18 mouse cellular contexts compared by ENCODE assay signal in the genomic region with DNA sequence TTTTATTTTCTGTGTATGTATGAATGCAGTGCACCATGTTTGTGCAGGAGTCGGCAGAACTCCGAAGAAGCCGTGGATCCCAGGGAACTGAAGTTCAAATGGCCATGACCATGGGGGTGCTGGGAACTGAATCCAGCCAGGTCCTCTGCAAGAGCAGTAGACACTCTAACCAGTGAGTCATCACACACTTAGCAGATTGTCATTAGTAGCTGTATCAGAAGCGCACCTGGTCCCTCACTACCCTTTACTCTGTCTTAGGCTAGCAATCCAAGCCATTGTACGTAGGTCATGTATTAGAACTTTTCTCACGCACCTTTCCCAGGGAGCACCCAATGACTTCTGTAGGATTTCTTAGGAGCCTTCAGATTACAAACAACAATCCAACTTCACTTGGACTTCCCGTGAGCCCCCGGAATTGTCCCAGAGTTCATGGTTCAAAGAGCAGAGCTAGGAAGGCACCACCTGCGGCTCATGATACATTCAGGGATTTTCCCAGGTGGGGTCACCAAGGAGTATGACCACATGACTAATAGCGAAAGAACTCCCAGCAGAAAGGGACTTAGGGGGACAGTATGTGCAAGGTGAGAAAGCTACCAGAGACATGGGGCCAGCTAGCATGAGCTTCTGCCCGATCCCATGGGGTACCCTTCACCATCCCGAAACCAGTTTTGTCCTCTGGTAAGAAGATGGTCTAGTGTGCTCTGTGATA.
"Had no signal": no experiment of that assay in that cellular context is flagged by ENCODE, and none has a peak within 500 bp of the region (broad histone marks: within the 10 kb centered on the region; RNA-seq: fewer than 3 reads in every experiment).

No protein-coding gene starts in this region.

- H3K4me3 ChIP-seq: liver, embryonic 15.5 days; lung, embryonic 15.5 days; midbrain, embryonic 10.5 days; midbrain, embryonic 13.5 days; midbrain, embryonic 15.5 days; myocyte; neural tube, embryonic 13.5 days; neural tube, embryonic 15.5 days had no signal

- H3K36me3 ChIP-seq: liver, embryonic 15.5 days; lung, embryonic 15.5 days; midbrain, embryonic 10.5 days; midbrain, embryonic 13.5 days; midbrain, embryonic 15.5 days; neural tube, embryonic 13.5 days; neural tube, embryonic 15.5 days had no signal

- DNase-seq: liver, postnatal 0 days; lung, adult 2 months; lung, postnatal 14 days; lung, postnatal 36 days; retina, postnatal 1 day; right cerebral cortex, adult 18-20 months; right cerebral cortex, postnatal 25 days; right cerebral cortex, postnatal 4 days had no signal

- H3K4me2 ChIP-seq: liver, embryonic 15.5 days; lung, embryonic 15.5 days; midbrain, embryonic 13.5 days; midbrain, embryonic 15.5 days; neural tube, embryonic 13.5 days; neural tube, embryonic 15.5 days had no signal

- ATAC-seq: lung, postnatal 0 days; midbrain, embryonic 13.5 days; midbrain, embryonic 15.5 days had no signal

- H3K27ac ChIP-seq: liver, embryonic 15.5 days; macrophage; midbrain, embryonic 10.5 days; midbrain, embryonic 13.5 days; midbrain, embryonic 15.5 days; neural tube, embryonic 13.5 days; neural tube, embryonic 15.5 days had no signal

- H3K27me3 ChIP-seq: liver, embryonic 15.5 days; lung, embryonic 15.5 days; midbrain, embryonic 13.5 days; midbrain, embryonic 15.5 days; neural tube, embryonic 13.5 days; neural tube, embryonic 15.5 days had no signal

- H3K9ac ChIP-seq: liver, embryonic 15.5 days; liver, postnatal 0 days; lung, embryonic 15.5 days; midbrain, embryonic 13.5 days; midbrain, embryonic 15.5 days; neural tube, embryonic 13.5 days; neural tube, embryonic 15.5 days had no signal

- H3K4me1 ChIP-seq: liver, embryonic 15.5 days; midbrain, embryonic 13.5 days; midbrain, embryonic 15.5 days; neural tube, embryonic 13.5 days; neural tube, embryonic 15.5 days had no signal

- H3K9me3 ChIP-seq: liver, embryonic 15.5 days; lung, embryonic 15.5 days; midbrain, embryonic 10.5 days; midbrain, embryonic 13.5 days; midbrain, embryonic 15.5 days; neural tube, embryonic 13.5 days; neural tube, embryonic 15.5 days had no signal
